Mouse (Mus musculus): ENCODE results near the gene Trim65.

DNA sequence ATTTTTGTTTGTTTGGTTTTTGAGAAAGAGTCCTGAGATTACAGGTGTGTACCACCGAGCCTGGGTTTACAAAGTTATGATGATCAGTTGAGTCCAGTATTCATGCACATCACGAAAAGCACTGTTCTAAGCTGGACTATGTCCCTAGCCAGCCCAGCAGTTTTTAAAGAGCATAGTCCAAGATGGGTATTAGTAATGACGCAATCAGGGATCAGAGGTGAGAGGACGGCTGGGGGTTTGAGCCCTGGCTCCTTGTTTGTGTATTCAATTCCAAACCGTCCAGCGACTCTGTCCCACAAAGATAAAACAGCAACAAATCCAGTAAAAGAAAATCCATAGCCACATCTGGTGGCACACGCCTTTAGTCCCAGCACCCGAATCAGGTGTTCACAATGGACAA, 42.7 kb downstream of the Trim65 start:
- TF ChIP-seq POLR2A (IDR thresholded peaks at IDR 0.05; ENCODE audit: extremely low read depth, insufficient read depth, low read length) (no peak), CTCF (IDR thresholded peaks at IDR 0.05; ENCODE audit: extremely low read depth, insufficient read depth, low read length) (no peak)
